Mouse (Mus musculus): Measurements from ENCODE around the gene Wnt2b. TPM values are rescaled to one million over a fixed set of nuclear protein-coding genes. Genes with fewer than 3 reads are reported as not detected.

The Wnt2b gene
- polyA plus RNA-seq, 1 experiment from 2014 or later = 0.88 TPM

- 37% methylated on average over 3 of the region's 3 CpGs for WGBS
- no peak overlapping the region for H3K4me3 ChIP-seq (ENCODE audit: low read depth, low read length)
- H3K27me3 ChIP-seq (replicated peaks; ENCODE audit: insufficient read depth, low read length) = no peaks in the 10 kb centered on the region
- no peak overlapping the region for H3K9ac ChIP-seq (replicated peaks; ENCODE audit: low read depth)
- H3K9me3 ChIP-seq (ENCODE audit: low read length) = no peaks in the 10 kb centered on the region
- no peaks in the 10 kb centered on the region for H3K36me3 ChIP-seq (ENCODE audit: insufficient read depth, low read length)
- H3K27ac ChIP-seq (ENCODE audit: low read length) = peak overlapping the region; percentile 71
- H3K4me2 ChIP-seq (replicated peaks; ENCODE audit: low read depth, low read length) = no peak overlapping the region
- H3K4me1 ChIP-seq (ENCODE audit: insufficient read depth, low read depth, low read length) = peaks cover 34% of the 10 kb centered on the region; the same call in 1 of the 2 replicates
- DNase-seq (ENCODE audit: low spot score) = peak; percentile 62
- ATAC-seq = peak; percentile 31
- no peak for TF ChIP-seq EP300 (IDR thresholded peaks at IDR 0.05)
- TF ChIP-seq CTCF (IDR thresholded peaks at IDR 0.05) = no peak
Measured at GRCm38 (mm10) chr3:104994415-104994841, 32.7 kb upstream of the Wnt2b start.

DNA sequence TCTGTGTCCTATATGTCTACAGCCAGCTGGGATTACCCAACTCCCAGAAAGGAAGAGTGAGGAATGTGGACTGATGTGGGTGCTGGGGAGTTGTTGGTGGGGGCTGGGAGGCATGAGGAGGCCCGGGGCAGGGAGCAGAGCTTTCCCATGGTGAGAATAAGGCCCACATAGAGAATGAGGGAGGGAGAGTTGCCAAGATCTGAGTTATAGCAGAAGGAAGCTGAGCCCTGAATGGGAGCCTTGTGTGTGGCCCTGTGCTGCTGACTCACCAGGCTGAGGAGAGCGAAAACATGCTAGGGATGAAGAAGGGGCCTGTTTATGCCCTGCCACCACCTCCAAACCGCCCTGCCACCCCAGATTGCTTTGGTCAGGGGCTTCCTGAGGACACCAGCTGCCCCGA, 32.1 kb upstream of the Wnt2b start:
- no peak overlapping the region for H3K4me3 ChIP-seq (ENCODE audit: low read depth, low read length)
- H3K4me1 ChIP-seq (ENCODE audit: insufficient read depth, low read depth, low read length) = peaks cover 30% of the 10 kb centered on the region; the same call in 1 of the 2 replicates
- no peaks in the 10 kb centered on the region for H3K36me3 ChIP-seq (ENCODE audit: insufficient read depth, low read length)
- no peak overlapping the region for H3K9ac ChIP-seq (replicated peaks; ENCODE audit: low read depth)
- DNase-seq (ENCODE audit: low spot score) = peak; percentile 85
- ATAC-seq = peak; percentile 60
- no peak overlapping the region for H3K4me2 ChIP-seq (replicated peaks; ENCODE audit: low read depth, low read length)
- no peaks in the 10 kb centered on the region for H3K27me3 ChIP-seq (replicated peaks; ENCODE audit: insufficient read depth, low read length)
- H3K27ac ChIP-seq (ENCODE audit: low read length) = peak overlapping the region; percentile 71
- TF ChIP-seq CTCF (IDR thresholded peaks at IDR 0.05) (no peak), EP300 (IDR thresholded peaks at IDR 0.05) (no peak)
- no peaks in the 10 kb centered on the region for H3K9me3 ChIP-seq (ENCODE audit: low read length)
- 17% methylated on average over 4 of the region's 4 CpGs for WGBS

- 9% methylated on average over 23 of the region's 23 CpGs for WGBS
- peaks cover 20% of the 10 kb centered on the region; the same call in 1 of the 2 replicates for H3K4me1 ChIP-seq (ENCODE audit: insufficient read depth, low read depth, low read length)
- H3K27ac ChIP-seq (ENCODE audit: low read length) = peak overlapping the region; percentile 29
- H3K36me3 ChIP-seq (ENCODE audit: insufficient read depth, low read length) = no peaks in the 10 kb centered on the region
- ATAC-seq (peak; percentile 83), DNase-seq (ENCODE audit: low spot score) (peak; percentile 94)
- TF ChIP-seq EP300 (IDR thresholded peaks at IDR 0.05) = peak; percentile 46; the same call in 1 of the 2 replicates
- peak; percentile 99 for TF ChIP-seq CTCF (IDR thresholded peaks at IDR 0.05)
- H3K27me3 ChIP-seq (replicated peaks; ENCODE audit: insufficient read depth, low read length) = no peaks in the 10 kb centered on the region
- 0 out of 2 replicates have a peak overlapping the region, but pooled peaks have one; percentile 11 for H3K4me2 ChIP-seq (replicated peaks; ENCODE audit: low read depth, low read length)
- no peaks in the 10 kb centered on the region for H3K9me3 ChIP-seq (ENCODE audit: low read length)
- H3K4me3 ChIP-seq (ENCODE audit: low read depth, low read length) = no peak overlapping the region
- no peak overlapping the region for H3K9ac ChIP-seq (replicated peaks; ENCODE audit: low read depth)
Measured at GRCm38 (mm10) chr3:104992709-104993388, 31.1 kb upstream of the Wnt2b start.

DNA sequence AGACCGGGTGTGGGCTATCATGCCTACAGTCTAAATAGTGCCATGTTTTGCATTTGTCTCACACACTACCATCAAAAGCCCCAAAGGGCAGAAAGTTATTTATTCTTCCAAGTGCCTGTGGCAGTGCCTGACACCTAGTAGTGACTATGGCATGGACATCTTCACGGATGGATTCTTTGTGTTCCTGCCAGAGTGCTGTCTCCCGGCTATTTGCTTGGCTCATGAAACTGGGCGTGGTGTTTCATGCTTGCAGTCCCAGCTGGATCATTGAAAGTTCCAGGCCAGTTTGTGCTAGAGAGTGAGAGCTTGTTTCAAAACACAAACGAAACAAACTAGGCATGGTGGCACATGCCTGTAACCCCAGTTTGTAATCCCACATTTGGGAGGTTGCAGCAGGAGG, 30.0 kb upstream of the Wnt2b start:
- peaks cover 9% of the 10 kb centered on the region; the same call in 1 of the 2 replicates for H3K4me1 ChIP-seq (ENCODE audit: insufficient read depth, low read depth, low read length)
- peak; percentile 49 for DNase-seq (ENCODE audit: low spot score)
- no peaks in the 10 kb centered on the region for H3K36me3 ChIP-seq (ENCODE audit: insufficient read depth, low read length)
- H3K27me3 ChIP-seq (replicated peaks; ENCODE audit: insufficient read depth, low read length) = no peaks in the 10 kb centered on the region
- TF ChIP-seq EP300 (IDR thresholded peaks at IDR 0.05) (peak; percentile 40), CTCF (IDR thresholded peaks at IDR 0.05) (no peak)
- no peak overlapping the region for H3K9ac ChIP-seq (replicated peaks; ENCODE audit: low read depth)
- H3K4me2 ChIP-seq (replicated peaks; ENCODE audit: low read depth, low read length) = no peak overlapping the region
- H3K4me3 ChIP-seq (ENCODE audit: low read depth, low read length) = no peak overlapping the region
- peak; percentile 12; the same call in 1 of the 2 replicates for ATAC-seq
- 42% methylated on average over 5 of the region's 5 CpGs for WGBS
- H3K9me3 ChIP-seq (ENCODE audit: low read length) = no peaks in the 10 kb centered on the region
- H3K27ac ChIP-seq (ENCODE audit: low read length) = no peak overlapping the region

DNA sequence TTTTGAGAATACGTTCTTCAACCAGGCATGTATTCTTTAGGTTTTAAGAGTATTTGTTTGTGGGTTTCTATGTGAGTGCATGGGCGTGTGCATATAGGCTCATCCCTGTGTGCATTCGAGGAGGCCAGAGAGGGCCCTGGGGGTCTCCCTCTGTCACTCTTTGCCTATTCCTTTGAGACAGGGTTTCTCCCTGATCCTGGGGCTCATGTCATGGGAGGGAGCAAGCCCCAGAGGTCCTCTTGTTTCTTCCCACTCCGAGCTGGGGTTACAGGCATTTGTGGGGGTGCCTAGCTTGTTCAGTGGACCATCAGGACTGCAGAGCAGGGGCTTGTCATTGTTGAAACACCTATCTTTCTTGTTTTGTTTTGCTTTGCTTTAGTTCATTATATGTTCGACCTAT, 26.2 kb upstream of the Wnt2b start:
- ATAC-seq (no peak), DNase-seq (ENCODE audit: low spot score) (no peak)
- Histone ChIP-seq H3K9me3 (ENCODE audit: low read length) (no peaks in the 10 kb centered on the region), H3K9ac (replicated peaks; ENCODE audit: low read depth) (no peak overlapping the region), H3K36me3 (ENCODE audit: insufficient read depth, low read length) (no peaks in the 10 kb centered on the region), H3K4me3 (ENCODE audit: low read depth, low read length) (no peak overlapping the region), H3K27me3 (replicated peaks; ENCODE audit: insufficient read depth, low read length) (no peaks in the 10 kb centered on the region), H3K27ac (ENCODE audit: low read length) (no peak overlapping the region), H3K4me2 (replicated peaks; ENCODE audit: low read depth, low read length) (no peak overlapping the region), H3K4me1 (ENCODE audit: insufficient read depth, low read depth, low read length) (no peaks in the 10 kb centered on the region)
- WGBS = 72% methylated on average over 5 of the region's 5 CpGs
- TF ChIP-seq EP300 (IDR thresholded peaks at IDR 0.05) = no peak
- TF ChIP-seq CTCF (IDR thresholded peaks at IDR 0.05) = no peak

- Histone ChIP-seq H3K4me2 (replicated peaks; ENCODE audit: low read depth, low read length) (no peak overlapping the region), H3K27me3 (replicated peaks; ENCODE audit: insufficient read depth, low read length) (no peaks in the 10 kb centered on the region), H3K4me1 (ENCODE audit: insufficient read depth, low read depth, low read length) (no peaks in the 10 kb centered on the region), H3K9ac (replicated peaks; ENCODE audit: low read depth) (no peak overlapping the region), H3K9me3 (ENCODE audit: low read length) (no peaks in the 10 kb centered on the region), H3K36me3 (ENCODE audit: insufficient read depth, low read length) (no peaks in the 10 kb centered on the region), H3K27ac (ENCODE audit: low read length) (no peak overlapping the region), H3K4me3 (ENCODE audit: low read depth, low read length) (no peak overlapping the region)
- DNase-seq (ENCODE audit: low spot score) (no peak), ATAC-seq (no peak)
- 72% methylated on average over 5 of the region's 5 CpGs for WGBS
- TF ChIP-seq EP300 (IDR thresholded peaks at IDR 0.05) (no peak), CTCF (IDR thresholded peaks at IDR 0.05) (no peak)
Measured at GRCm38 (mm10) chr3:104979735-104980134, 18.0 kb upstream of the Wnt2b start.

Data from lung, postnatal 0 days (tissue).